Mouse (Mus musculus): ENCODE data around the gene Galk2. TPM values are rescaled to one million over a fixed set of nuclear protein-coding genes. Genes with fewer than 3 reads are reported as not detected.

Gene Galk2
- polyA plus RNA-seq (2014; fragmentation: Illumina TruSeq; extraction: RNeasy Lipid Tissue Mini Kit (QIAGEN cat#74804); ENCODE audit: low read depth, low replicate concordance): 42.2 TPM

DNA sequence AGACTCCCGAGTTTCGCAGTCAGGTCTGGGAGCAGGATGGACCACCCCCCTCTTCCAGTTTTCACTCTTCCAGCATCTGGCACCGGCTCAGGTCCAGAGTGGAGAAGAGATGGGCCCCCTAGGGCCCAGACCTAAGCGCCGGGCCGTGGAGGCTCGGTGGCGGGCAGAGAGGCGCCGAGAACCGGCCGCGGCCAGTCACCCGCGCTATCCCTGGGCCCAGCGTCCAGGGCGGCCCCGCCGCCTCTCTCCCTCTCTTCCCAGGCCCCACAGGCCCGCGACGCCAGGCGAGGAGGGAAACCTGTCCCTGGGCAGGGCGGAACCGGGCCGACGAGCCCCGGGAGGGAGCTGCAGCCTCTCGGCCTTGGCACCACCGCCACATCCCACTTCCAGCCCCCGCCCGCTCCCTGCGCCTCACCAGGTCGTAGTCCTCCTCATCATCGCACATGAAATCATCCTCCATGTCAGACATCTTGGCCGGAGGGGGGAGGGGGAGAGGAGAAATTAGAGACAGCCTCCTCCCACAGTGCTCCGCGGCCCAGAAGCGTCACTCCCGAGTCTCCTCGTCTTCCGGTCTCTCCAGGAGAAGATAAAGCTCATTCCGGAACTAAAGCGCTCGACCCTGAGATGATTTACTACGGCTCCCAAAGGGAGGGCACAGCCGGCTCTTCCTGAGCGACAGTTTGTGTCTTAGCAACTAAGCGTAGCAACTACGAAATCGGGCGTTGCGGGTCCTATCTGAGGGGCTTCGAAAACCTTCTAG lies at the start of gene Galk2, which contains the start of gene Cops2:
Gene Galk2 (plus strand): TSS at position 589 of the 760 bp plus-strand sequence.
Gene Cops2 (minus strand): TSS at position 619 of the 760 bp plus-strand sequence.

Other genes starting within 250 kb of the Galk2 start
- 2.2 TPM for gene Cep152, start 234.0 kb upstream of the Galk2 start, polyA plus RNA-seq (2014; fragmentation: Illumina TruSeq; extraction: RNeasy Lipid Tissue Mini Kit (QIAGEN cat#74804); ENCODE audit: low read depth, low replicate concordance)
- 105 TPM for gene Eid1, start 186.0 kb upstream of the Galk2 start, polyA plus RNA-seq (2014; fragmentation: Illumina TruSeq; extraction: RNeasy Lipid Tissue Mini Kit (QIAGEN cat#74804); ENCODE audit: low read depth, low replicate concordance)
- gene Shc4, start 135.0 kb upstream of the Galk2 start, polyA plus RNA-seq (2014; fragmentation: Illumina TruSeq; extraction: RNeasy Lipid Tissue Mini Kit (QIAGEN cat#74804); ENCODE audit: low read depth, low replicate concordance): 16.7 TPM
- 44.8 TPM for gene Secisbp2l, start 76.2 kb upstream of the Galk2 start, polyA plus RNA-seq (2014; fragmentation: Illumina TruSeq; extraction: RNeasy Lipid Tissue Mini Kit (QIAGEN cat#74804); ENCODE audit: low read depth, low replicate concordance)
- 81.9 TPM for gene Cops2, start within 50 bp of the Galk2 start, polyA plus RNA-seq (2014; fragmentation: Illumina TruSeq; extraction: RNeasy Lipid Tissue Mini Kit (QIAGEN cat#74804); ENCODE audit: low read depth, low replicate concordance)
- 2.5 TPM for gene Fgf7, start 175.5 kb downstream of the Galk2 start, polyA plus RNA-seq (2014; fragmentation: Illumina TruSeq; extraction: RNeasy Lipid Tissue Mini Kit (QIAGEN cat#74804); ENCODE audit: low read depth, low replicate concordance)